Mouse (Mus musculus) A20 (cell line): ENCODE measurements around the gene Xxylt1.

Experiments
- DNase-seq: peaks from one replicate; pipeline ENCODE4 v3.0.0-alpha.2; 2011; ENCODE audit warnings: low read depth, low spot score

Xxylt1 gene

DNA sequence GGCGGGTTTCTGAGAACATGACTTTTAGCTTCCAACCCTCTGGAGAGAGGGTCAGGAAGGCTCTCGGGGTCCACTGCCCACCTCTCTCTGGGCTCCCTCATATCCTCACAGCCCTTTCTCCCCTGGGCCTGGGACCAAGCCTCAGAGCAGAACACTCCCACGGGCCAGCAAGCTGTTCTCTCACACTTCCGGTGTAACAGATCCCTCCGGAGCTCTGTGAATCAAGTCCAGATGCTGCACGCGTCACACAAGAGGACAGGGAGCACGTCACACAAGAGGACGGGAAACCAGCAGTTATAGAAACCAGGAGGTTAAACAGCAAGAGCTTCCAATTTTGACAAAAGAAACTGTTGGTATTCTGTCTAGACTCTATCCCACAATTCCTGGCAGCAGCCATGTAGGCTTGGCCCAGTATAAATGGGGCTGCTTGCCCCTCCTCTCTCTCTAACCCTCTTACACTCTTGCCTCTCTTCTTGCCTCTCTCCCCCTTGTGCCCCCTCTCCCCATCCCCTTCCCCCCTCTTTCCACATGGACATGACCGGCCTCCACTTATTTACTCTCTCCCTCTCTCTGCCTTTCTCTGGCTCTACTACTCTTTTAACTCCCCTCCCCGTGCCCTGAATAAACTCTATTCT is 19.9 kb downstream of the Xxylt1 start:
- no peak for DNase-seq

DNA sequence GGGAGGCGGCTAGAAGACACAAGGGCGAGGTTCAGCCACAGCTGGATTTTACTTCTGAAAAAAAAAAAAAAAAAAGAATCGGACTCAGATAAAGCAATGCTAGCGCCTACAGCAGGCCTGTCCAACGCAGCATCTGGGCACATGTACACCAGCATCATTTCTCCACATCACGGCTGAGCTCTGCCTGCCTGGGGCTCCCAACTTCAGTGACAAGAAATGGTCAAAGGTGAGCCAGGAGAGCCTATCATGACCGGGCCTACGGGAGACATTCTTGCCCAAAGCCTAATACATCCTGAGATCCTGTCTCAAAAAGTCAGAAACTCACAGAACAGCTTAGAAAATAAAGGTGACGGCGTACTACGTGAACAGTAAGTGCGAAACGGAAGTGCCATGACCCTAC is 20.5 kb downstream of the Xxylt1 start:
- DNase-seq, result no peak

DNA sequence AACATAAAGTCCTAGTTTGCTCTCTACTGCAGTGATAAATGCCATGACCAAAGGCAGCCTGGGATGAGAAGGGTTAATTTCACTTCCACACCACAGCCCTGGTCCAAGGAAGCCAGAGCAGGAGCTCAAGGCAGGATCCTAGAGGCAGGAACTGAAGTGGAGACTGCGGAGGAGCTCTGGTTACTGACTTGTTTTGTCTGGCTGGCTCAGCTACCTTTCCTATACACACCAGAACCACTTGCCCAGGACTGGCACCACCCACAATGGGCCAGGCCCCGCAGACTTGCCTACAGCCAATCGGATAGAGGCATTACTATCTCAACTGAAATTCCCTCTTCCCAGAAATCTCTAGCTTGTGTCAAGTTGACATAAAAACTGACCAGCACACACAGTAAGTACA is 21.0 kb downstream of the Xxylt1 start:
- no peak for DNase-seq

DNA sequence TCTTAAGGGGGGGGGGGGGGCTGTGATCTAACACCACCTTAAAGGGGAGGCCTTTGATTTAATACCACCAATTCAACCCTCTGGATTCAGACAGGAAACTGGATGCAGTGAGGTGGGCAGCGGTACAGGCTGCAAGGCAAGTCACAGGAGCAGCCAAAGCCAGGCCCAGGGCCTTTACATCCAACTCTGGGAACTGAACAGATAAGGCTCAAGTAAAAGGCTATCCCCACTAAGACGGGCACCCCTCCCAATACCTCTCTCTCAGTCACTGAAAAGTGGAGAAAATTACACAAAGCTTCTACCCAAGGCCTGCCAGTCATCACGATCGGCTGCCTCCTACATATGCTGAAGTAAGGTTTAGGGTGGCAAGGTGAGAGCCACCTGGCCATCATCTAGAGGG is 21.5 kb downstream of the Xxylt1 start:
- DNase-seq, result no peak

DNA sequence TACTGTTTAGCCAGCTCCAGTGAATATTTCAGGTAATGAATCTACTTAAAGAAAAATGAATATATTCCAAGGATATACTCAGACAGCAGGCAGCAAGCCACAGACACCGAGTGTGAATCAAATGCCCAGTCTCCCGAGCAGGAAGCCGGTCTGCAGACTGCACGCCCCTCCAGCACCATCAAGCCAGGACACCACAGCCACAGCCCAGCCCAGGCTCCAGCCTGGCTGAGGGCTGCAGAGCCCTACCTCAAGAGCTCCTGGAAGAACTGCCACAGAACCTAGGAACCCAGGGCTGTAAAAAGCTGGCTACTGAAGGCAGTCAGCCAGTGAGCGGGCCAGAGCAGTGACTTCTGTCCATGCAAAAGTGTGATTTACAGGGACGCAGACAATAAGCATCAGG is 28.4 kb downstream of the Xxylt1 start:
- no peak for DNase-seq

DNA sequence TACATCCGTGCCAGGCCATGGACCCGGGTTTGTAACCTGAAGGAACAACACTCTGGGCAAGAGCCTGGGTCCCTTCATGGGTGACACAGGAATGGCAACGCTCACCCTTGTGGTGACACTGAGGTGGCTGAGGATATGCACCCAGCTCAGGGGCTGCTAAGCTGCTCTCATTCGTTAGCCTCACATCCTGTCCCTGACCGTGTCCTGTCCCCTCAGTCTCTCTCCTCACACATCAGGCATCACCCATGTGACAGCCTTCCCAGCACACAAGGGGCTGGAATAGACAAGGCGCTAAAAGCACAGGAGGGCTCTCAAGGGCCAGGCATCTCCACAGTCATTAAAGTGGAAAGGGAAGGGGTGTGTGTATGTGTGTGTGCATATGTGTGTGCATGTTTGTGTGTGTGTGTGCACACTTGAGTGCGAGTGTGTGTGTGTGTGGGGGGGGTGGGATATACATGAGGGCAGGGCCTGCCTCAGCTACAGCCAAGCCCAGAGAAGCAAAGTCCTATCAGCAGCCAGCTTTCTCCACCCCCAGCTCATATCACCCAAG is 29.0 kb downstream of the Xxylt1 start:
- DNase-seq, result no peak

DNA sequence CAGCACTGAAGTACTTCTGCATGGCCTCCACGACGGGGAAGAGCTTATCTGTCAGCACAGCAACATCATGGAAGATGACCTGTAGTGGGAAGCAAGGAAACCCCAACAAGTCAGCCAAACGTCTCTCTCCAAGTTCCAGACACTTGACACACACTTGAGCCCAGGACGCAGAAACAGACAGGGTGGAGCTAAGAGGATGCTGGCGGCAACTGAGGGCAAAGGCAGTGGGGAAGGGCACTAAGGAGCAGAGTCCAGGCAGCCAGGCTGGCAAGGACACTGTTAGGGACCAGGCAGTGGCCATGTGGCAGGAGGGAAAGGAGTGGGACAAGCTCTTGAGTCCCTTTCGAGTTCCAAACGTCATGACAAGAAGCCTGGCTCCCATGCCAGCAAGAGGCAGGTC is 30.5 kb downstream of the Xxylt1 start:
- no peak for DNase-seq

DNA sequence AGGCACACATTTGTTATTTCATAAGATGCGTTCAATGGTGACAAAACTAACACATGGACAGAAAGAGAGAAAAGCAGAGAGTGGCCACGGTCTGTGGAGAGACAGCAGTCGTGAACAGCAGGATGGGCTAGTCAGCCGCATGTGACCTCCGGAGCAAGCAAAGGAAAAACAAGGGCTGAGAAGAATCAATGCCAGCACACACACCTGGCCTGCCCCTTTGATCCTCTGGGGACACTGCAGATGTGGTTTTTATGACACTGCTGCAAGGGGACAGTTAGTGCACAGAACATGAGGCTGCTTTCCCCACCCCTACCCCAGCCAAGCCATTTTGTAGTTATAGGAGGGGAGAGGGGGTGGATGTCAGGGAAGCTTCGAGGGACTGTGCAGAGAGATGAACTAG is 33.0 kb downstream of the Xxylt1 start:
- DNase-seq, result no peak

DNA sequence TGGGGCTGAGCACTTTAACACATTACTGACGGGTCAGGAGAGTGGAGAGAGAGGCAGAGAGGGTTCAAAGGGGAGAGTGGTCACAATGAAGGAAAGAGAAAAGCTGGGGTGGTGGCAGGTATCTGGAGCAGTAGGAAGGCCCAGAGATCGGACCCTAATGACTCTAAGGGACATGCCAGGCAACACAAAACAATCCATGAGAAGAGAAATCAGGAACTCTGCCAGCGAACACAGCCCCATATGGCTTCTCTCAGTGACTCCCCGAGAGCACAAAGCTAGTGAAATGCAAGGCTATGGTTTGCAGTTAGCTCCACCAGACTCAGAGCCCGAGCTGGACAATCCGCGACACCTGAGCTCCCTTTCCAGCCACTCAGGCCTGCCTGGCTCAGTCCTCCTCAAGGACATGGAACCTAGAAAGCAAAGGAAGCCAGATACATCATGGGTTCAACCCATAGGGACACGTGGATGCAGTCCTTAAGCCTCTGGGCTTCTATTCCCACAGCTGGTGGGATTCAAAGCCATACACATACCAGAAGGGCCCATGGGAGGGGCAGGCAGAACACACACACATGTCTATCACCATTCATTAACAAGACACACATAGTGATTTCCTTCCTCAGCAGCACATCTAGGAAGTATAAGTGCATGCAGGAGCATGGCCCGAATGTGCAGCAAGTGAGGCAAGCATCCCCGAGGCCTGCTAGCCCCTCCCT is 33.9 kb downstream of the Xxylt1 start:
- DNase-seq, result no peak

DNA sequence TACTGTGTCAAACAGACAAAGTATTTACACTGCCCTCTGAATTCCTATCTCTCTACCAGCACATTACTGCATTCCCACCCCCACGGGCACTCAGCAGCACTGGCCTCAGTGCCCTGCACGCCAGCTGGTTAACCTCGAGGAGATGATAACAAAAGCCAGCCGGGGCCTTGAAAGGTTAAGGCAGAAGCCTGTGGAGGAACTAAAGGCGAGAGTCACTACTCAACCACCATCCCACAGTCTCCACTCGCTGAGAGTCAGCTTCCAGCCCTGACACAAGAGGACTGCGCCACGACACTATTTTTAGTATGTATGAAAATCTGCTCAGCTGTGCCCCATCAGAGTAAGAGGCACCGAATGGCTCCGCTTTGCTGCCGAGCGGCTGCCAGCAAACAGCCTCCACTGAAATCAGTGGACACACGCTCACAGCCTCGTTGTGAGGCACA is 35.0 kb downstream of the Xxylt1 start:
- no peak for DNase-seq

DNA sequence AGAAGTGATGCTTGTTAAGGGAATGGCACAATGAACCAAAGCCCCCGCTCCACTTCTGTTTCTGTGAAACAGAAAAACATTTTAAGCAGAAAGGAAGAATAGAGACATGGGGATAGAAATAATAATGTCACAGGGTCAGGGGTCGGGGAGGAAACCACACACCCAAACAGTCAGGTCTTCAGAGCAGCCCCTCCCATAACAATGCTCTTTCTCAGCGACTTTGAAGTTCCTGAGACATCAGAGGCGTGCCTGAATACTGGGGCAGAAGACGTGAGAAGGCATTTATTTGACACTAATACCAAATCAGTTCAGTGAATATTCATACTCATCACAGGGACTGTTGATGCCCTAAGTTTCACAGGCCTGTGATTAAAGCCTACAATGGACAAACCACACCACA is 36.0 kb downstream of the Xxylt1 start:
- no peak for DNase-seq

DNA sequence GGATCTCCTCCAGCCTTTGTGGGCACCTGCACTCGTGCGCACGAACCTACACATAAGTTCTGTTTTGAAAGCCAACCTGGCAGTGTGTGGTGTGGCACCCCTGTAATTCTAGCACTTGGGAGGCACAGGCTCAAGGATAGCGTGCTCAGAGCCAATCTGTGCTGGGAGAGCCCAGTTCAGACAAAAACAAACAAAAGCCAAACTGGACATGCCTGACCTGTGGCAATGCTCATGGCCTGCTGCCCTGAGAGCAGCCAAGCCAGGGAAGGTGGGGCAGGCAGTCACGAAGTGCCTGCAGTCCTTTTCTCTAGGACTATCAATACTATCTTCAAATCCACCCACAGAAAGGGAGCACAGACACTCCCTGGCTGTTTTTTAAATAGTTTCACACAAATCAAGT is 38.1 kb downstream of the Xxylt1 start:
- no peak for DNase-seq

DNA sequence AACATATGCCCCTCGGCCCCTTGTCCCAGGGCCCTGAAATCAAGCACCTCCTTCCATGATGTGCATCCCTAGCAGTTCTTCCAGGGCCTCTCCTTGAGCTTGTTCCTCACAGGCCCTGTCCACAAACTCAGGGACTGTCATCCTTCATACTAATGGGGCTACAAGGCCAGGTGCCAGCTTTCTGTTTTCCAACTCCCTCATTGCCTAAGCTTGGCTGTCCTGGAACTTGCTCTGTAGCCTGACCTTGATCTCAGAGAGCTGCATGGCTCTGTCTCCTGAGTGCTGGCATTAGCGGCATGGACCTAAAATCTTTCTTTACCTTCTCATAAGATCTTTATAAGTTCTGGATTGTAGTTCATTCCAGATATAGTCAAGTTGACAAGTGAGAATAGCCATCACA is 39.7 kb downstream of the Xxylt1 start:
- no peak for DNase-seq

DNA sequence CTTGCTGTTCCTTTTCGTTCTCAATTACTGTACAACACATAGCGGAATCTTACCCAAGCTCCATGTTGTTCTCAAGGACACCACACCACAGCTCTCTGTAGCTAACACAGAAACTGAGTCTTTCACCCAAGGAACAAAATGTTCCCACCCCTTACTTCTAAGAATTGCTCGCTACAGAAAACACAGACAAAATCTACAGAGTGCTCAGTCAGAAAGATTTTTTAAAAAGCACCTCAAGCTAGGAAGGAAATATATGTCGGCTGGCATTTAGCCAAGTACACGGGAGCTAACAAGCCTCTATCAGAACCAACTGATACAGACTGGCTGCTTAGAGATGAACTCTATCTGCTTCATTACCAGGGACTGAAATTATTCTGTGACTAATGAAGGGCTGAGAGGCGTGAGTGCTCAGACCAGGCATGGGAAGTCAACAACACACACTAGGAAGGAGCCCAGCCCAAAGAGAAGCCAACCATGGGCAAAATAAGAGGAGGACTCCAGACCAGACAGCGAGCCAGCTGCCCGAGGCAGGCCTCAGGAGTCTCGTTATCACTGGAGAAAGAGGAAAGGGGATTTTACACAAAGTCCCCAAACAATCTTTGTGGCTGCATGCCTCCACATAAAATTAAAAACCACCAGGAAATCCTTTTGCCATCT is 41.3 kb downstream of the Xxylt1 start:
- DNase-seq, result no peak

DNA sequence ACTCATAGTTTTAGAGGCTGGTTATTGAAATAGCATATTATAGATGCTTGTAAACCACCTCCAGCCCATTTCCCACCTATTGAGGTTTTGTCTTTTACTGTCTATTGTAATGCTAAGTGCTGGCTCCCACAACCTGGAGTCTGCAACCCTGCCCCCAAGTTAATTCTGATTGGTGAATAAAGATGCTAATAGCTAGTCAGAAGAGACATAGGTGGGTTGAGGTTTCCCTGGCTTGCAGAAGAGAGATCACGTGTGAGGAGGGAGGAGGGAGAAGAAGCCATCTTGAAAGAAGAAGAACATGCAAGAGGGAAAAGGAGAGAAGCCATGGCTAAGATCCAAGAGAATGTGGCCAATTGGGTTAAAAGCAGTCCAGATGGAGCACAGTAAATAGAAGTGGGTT is 43.8 kb downstream of the Xxylt1 start:
- DNase-seq, result no peak

DNA sequence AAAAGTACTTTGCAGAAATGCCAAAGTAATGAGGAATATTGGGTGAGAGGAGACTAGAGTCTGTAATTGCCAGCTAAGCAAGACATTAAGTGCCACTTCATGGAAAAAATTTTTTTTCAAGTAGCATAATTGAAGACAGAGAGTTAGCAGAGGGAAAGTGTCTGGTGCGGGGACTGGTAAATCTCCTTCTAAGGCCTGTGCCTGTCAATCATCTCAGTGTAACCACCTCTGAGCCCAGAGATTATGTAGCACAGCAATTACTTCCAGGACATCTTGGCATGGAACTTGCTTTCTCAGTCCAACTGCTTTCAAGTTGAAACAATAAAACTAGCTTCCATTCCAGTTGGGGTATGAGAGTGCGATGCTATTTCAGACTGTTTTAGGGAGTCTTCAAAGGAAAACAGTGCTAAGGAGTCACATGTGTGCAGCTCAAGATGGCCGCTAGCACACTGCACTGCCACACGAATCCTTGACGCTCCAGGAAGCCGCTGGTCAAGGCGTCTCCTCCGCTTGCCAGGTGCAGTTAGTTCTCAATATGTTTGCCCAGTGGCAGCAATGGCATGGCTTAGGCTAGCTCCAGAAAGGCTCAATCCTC is 45.5 kb downstream of the Xxylt1 start:
- no peak for DNase-seq

DNA sequence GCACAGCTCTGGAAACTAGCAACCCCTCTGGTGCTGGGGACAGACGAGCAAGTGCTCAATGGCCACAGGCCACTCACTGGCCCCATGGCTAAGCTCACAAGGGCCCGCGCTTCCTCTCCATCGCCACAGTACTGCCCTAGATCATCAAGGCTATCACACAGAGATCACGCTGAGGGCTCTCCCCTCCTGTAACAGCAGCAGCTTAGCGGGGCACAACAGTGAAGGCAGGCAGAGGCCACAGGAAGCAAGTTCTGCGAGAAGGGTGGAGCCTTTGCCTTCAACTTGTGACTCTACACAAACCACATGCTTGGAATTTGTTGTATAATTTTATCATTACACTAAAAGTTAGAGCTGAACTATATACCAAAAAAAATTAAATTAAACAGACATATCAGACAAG is 46.0 kb downstream of the Xxylt1 start:
- no peak for DNase-seq

DNA sequence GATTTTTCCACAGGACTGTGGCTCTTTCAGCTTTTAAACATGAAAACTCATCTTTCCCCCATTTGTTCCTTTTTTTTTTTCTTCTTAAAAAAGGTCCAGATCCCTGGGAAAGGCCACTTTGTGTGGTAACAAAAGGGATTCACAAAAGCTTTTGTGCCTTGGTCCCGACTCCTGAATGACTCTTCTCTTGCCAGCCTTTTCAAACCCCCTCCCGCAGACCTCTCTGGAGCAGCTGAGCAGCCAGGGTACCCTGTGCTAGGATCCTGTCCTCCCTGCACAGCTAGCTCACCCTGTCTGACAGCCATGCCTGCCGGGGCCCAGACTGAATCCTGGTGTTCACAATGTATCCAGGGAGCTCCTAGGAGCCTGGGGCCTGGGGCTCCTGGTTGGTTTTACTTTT is 47.2 kb downstream of the Xxylt1 start:
- no peak for DNase-seq

DNA sequence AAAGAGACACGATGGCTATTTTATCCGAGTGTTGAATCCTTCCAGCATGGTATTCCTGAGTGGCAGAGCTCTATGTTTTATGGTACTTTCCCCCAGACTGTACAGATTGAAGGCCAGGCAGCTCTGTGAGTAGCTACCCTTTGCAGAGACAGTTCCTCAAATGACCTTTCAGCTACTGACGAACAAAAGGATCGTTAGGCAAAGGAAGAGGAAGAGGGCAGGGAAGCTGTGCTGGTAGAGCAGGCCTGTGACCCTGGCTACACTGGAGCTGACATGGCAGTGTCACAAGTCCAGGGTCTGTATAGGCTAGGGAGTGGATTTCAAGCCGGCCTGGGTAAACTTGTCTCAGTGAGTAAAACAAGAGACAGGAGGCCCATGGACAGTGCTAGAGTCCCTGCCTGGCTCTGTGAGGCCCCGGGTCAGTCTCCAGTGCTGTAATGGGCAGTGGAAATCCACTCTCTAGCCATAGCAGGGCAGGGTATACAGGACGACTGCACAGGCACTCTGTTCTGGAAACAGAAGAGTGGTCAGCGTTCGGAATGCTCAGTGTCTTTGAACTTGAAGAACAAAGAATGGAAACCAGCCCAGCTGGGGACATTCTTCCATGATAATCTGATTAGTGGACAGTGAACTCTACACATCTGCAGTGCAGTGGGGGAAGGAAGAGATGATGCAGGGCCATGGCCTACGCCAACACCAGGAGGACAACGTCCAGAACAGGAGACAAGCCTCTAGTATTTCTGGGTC is 51.3 kb downstream of the Xxylt1 start:
- no peak for DNase-seq

DNA sequence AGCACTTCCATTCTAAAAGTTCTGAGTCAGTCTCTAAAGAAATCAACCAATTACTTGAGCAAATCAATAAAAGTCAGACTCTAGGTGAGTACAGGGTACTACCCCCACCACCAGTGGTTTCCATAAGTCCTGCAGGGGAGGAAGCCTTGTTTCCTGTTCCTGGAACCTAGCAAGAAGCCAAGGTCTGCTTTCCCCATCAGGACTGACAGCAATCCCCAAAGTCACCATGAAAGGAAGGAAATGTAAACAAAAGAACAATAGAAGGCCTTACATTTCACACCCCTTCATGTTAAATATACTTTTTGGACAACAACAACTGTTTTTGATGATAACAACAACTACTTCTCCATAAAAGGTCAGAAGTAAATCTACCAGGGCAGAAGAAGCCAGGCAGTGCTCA is 53.6 kb downstream of the Xxylt1 start:
- no peak for DNase-seq

DNA sequence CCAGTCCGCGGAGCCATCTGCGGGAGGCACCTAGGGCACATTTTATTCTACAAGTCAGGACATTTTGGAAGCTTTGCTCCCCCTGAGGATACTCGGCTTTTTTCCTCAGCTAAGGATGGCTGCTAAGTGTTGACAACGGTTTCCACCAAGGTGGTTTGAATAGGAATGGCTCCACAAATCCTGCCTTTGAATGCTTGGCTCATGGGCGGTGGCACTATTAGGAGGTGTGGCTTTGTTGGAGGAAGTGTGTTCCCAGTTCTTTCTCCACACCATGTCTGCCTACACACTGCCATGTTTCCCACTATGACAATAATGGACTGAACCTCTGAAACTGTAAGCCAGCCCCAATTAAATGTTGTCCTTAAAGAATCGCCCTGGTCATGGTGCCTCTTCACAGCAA is 55.7 kb downstream of the Xxylt1 start:
- no peak for DNase-seq

DNA sequence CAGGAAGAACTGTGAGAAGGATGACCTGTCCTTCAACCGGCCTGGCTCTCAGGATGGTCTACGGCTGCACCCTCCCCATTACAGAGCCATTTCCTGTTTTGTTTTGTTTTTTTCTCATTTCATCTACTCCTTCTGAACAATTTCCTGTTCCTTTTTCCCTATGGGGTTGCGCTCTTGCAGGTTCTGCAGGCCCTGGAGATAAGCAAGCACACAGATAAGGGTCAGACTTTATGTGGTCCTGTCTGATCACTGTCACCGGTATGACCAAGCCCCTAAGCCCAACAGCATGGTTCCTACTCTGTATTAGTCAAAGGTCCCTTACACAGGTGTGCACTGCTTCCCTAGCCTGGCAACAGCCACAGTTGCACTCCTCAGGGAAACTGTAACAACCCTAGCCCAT is 56.2 kb downstream of the Xxylt1 start:
- no peak for DNase-seq
